Mouse (Mus musculus) heart, embryonic 15.5 days (tissue): ENCODE results near the gene Smc1a. TPM values are rescaled to one million over a fixed set of nuclear protein-coding genes. Genes with fewer than 3 reads are reported as not detected.
"Not testable (repeated sequence)": the region's sequence is repeated elsewhere in the genome, so short reads cannot be mapped to it uniquely, and the experiment has no call there.

Experiments used
- ATAC-seq: fragments of 200-750 bp; cut with Nextera tagmentation; replicated peaks from 2 replicates; pipeline ENCODE4 v1.8.0; 2017; ENCODE audit warnings: low read depth, moderate TSS enrichment; ENCODE audit not compliant: insufficient number of reproducible peaks, insufficient read depth, low FRiP score
- H3K27ac ChIP-seq: fragments of 300-500 bp; sonication (generic); 2 replicates; pipeline ENCODE4 v1.5.1; 2015; ENCODE audit warnings: mild to moderate bottlenecking, inconsistent platforms
- H3K27me3 ChIP-seq: fragments of 300-500 bp; sonication (generic); 2 replicates; pipeline ENCODE4 v1.6.1; 2015; ENCODE audit warnings: inconsistent platforms
- H3K36me3 ChIP-seq: fragments of 300-500 bp; sonication (generic); 2 replicates; pipeline ENCODE4 v1.6.1; 2015; ENCODE audit warnings: mild to moderate bottlenecking, inconsistent platforms
- H3K4me1 ChIP-seq: fragments of 300-500 bp; sonication (generic); replicated peaks from 2 replicates; pipeline ENCODE4 v1.6.1; 2015; ENCODE audit warnings: inconsistent platforms
- H3K4me2 ChIP-seq: fragments of 300-500 bp; sonication (generic); 2 replicates; pipeline ENCODE4 v1.6.1; 2015; ENCODE audit warnings: inconsistent platforms, mild to moderate bottlenecking, moderate library complexity
- H3K4me3 ChIP-seq: fragments of 300-500 bp; sonication (generic); 2 replicates; pipeline ENCODE4 v1.5.1; 2015; ENCODE audit warnings: mild to moderate bottlenecking, inconsistent platforms
- H3K9ac ChIP-seq: fragments of 300-500 bp; sonication (generic); 2 replicates; pipeline ENCODE4 v1.6.1; 2015; ENCODE audit warnings: mild to moderate bottlenecking, inconsistent platforms
- H3K9me3 ChIP-seq: fragments of 300-500 bp; sonication (generic); replicated peaks from 2 replicates; pipeline ENCODE4 v1.6.1; 2016; ENCODE audit warnings: inconsistent platforms
- WGBS: fragments of 180-500 bp; shearing (Covaris S2); methylation state at CpG from one replicate; pipeline ENCODE4 v1.1.7; 2015; ENCODE audit warnings: mixed read lengths; 5-methylcytosine and 5-hydroxymethylcytosine counted together
- polyA plus RNA-seq: library from polyadenylated mRNA; unstranded; fragments of >200 nt; fragmentation: Nextera tagmentation; extraction: Ambion mirVana; gene quantifications from 2 replicates; pipeline ENCODE4 v1.2.1, GENCODE M21; 2015

Gene Smc1a
- polyA plus RNA-seq, 1 experiment from 2014 or later = 65.0 TPM

DNA sequence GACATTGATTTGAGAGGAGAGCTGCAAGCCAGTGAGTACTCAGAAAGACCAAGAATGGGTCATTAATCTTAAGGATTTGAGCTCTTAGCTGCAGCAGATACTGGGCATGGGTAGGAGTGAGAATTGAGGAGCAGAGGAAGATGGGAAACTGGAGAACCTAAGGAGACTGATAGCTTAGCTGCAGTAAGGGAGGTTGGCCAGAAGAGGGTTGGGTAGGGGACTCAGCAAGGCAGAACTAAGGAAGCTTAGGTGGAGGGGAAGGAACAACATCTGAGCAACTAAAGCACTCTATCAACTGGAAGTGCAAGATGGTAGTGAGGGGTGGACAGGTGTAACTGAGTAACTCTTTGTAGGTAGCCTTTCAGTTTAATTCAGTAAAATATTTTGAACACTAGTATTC is 31.0 kb downstream of the Smc1a start:
- Histone ChIP-seq H3K36me3 (peaks cover 18% of the 10 kb centered on the region; the same call in 1 of the 2 replicates), H3K9me3 (no peaks in the 10 kb centered on the region), H3K27me3 (peaks cover 13% of the 10 kb centered on the region), H3K4me1 (no peaks in the 10 kb centered on the region), H3K9ac (no peak overlapping the region), H3K27ac (no peak overlapping the region), H3K4me2 (no peak overlapping the region), H3K4me3 (no peak overlapping the region)
- no peak for ATAC-seq

DNA sequence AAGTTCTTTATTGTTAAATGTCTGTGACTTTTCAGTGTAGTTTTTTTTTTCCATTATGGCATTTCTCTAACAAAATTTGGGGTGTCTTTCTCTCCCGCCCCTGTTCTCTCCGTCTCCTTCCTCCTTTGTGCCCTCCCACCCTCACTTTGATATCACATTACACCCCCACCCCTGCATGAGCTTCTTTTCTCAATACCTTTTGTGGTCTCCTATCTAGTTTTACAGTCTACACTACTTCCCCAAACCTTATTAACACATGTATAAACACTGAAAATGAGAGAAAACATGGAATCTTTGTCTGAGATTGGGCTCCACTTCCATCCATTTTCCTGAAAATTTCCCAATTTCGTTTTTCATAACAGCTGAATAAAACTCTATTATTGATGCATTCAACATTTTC is 36.3 kb downstream of the Smc1a start:
- Histone ChIP-seq H3K27ac (no peak overlapping the region), H3K4me3 (no peak overlapping the region), H3K4me1 (no peaks in the 10 kb centered on the region), H3K9me3 (no peaks in the 10 kb centered on the region), H3K4me2 (no peak overlapping the region), H3K36me3 (peaks cover 6% of the 10 kb centered on the region), H3K9ac (no peak overlapping the region), H3K27me3 (peaks cover 3% of the 10 kb centered on the region; the same call in 1 of the 2 replicates)
- WGBS = 66% methylated on average over 3 of the region's 3 CpGs
- no peak for ATAC-seq

- Histone ChIP-seq H3K9me3 (no peaks in the 10 kb centered on the region), H3K36me3 (peaks cover 11% of the 10 kb centered on the region), H3K4me3 (no peak overlapping the region), H3K4me1 (no peaks in the 10 kb centered on the region), H3K9ac (no peak overlapping the region), H3K27ac (no peak overlapping the region), H3K27me3 (peaks cover 3% of the 10 kb centered on the region; the same call in 1 of the 2 replicates), H3K4me2 (no peak overlapping the region)
- no peak for ATAC-seq
- 61% methylated on average over 1 of the region's 1 CpGs for WGBS
These were observed 37.9 kb downstream of the Smc1a start for GRCm38 (mm10) chrX:152054094-152054493.

- 55% methylated on average over 2 of the region's 2 CpGs for WGBS
- Histone ChIP-seq H3K9ac (no peak overlapping the region), H3K27me3 (peaks cover 19% of the 10 kb centered on the region), H3K27ac (no peak overlapping the region), H3K36me3 (no peaks in the 10 kb centered on the region; the same call in 1 of the 2 replicates), H3K4me1 (no peaks in the 10 kb centered on the region), H3K4me2 (no peak overlapping the region), H3K9me3 (no peaks in the 10 kb centered on the region), H3K4me3 (no peak overlapping the region)
- no peak for ATAC-seq
These were observed 49.4 kb downstream of the Smc1a start for GRCm38 (mm10) chrX:152065674-152066073.

DNA sequence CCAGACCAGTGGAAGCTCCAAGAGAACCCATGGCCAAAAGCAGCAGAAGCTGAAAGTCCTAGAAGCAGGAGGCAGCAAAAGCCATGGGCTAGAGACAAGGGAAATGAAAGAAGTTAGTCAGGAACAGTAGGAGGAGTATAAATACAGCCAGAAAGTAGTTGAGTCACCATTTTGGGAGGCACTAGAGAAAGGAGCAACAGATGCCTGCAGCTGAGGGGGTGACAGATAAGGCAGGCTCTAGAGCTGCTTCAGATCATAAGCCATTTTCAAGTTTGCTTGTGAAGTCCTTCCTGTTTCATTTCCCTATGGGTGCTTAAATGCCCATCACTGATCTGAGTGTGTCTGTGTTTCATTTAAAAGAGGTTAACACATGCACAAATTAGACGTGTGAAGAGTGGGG is 51.6 kb downstream of the Smc1a start:
- H3K4me1 ChIP-seq = no peaks in the 10 kb centered on the region
- no peaks in the 10 kb centered on the region for H3K36me3 ChIP-seq
- H3K4me2 ChIP-seq = no peak overlapping the region
- no peak overlapping the region for H3K4me3 ChIP-seq
- no peak overlapping the region for H3K9ac ChIP-seq
- H3K27ac ChIP-seq = no peak overlapping the region
- H3K27me3 ChIP-seq = peaks cover 19% of the 10 kb centered on the region
- WGBS = 38% methylated on average over 1 of the region's 1 CpGs
- no peak for ATAC-seq
- no peaks in the 10 kb centered on the region for H3K9me3 ChIP-seq

DNA sequence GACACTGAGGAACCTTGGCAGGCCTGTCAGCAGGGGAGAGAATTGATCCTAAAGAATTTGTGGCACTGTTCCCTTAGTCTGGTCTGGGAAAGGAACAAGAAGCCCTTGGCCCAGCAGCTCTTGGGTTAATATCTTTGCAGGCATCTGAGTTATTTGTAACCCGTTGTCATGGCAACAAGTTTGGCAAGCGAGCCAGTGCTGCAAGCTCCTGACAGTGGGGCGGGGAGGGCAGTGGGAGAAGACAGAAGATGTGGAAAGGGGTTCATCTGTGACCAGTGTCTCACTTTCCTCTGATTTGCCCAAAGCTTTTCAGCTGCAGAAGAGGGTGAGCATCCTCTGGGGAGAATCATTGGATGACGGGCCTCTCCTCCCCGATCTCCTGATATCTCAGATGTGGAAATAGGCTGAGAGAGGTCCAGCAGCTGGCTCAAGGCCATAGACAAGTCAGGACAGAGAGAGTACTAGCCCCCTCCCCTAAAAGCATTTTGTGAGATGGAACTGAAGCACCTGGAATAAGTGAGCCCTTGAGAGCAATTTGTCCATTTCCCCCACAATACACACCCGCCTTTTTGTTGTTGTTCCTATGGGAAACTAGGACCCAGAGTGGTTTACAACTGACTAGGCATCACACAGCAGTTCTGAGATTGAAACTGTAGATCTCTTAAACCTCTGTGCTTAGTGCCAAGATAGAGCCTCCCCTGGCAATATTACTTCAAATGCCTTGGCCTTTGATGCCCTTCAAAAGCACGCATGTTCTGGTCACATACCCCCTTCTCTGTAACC is 73.8 kb downstream of the Smc1a start:
- H3K4me1 ChIP-seq, H3K36me3 ChIP-seq, H3K9ac ChIP-seq, ATAC-seq, H3K9me3 ChIP-seq, H3K27ac ChIP-seq, H3K4me3 ChIP-seq, H3K4me2 ChIP-seq: not testable (repeated sequence)
- peaks cover 41% of the 10 kb centered on the region for H3K27me3 ChIP-seq
- 44% methylated on average over 7 of the region's 7 CpGs for WGBS

DNA sequence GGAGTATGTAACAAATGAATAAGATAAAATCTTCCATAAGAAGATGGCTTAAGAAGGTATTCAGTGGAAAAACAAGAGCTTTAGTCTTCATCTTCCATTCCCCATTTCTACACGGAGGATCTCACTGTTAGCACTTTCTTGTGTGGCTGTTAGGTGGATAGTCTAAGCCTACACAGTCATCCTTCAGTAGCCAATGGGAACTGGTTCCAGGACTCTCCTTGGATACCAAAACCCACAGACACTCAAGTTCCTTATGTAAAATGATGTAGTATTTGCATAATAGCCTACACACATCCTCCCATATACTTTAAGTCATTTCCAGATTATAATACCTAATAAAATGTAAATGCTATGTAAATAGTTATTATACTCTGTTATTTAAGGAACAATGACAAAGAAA is 81.3 kb downstream of the Smc1a start:
- no peaks in the 10 kb centered on the region for H3K4me1 ChIP-seq
- no peak for ATAC-seq
- no peak overlapping the region for H3K27ac ChIP-seq
- H3K4me3 ChIP-seq = no peak overlapping the region
- no peaks in the 10 kb centered on the region for H3K36me3 ChIP-seq
- peaks cover 42% of the 10 kb centered on the region for H3K27me3 ChIP-seq
- H3K4me2 ChIP-seq = no peak overlapping the region
- H3K9me3 ChIP-seq = no peaks in the 10 kb centered on the region
- H3K9ac ChIP-seq = no peak overlapping the region
- WGBS = 53% methylated on average over 1 of the region's 1 CpGs

Other genes starting within 250 kb of the Smc1a start
- gene Huwe1, start 215.6 kb upstream of the Smc1a start, polyA plus RNA-seq = 25.7 and 35.5 TPM in 2 replicates
- gene Hsd17b10, start 14.6 kb upstream of the Smc1a start, polyA plus RNA-seq = 193 and 211 TPM in 2 replicates
- 1.6 and 1.9 TPM in 2 replicates for gene Ribc1, start 133 bp upstream of the Smc1a start, polyA plus RNA-seq
- gene Iqsec2, start 127.8 kb downstream of the Smc1a start, polyA plus RNA-seq = 39.9 and 44.0 TPM in 2 replicates
- 24.7 and 34.6 TPM in 2 replicates for gene Kdm5c, start 216.6 kb downstream of the Smc1a start, polyA plus RNA-seq